Mouse (Mus musculus): ENCODE results near the gene Fam193a. TPM values are rescaled to one million over a fixed set of nuclear protein-coding genes. Genes with fewer than 3 reads are reported as not detected.
A peak's percentile ranks its signal among the peaks of the same experiment; 100 is the strongest.

Fam193a gene
- total RNA-seq, 2 experiments from 2014 or later, result 38.2 to 39.3 TPM

GRCm38 (mm10) chr5:34439768-34440167 is 70.0 kb downstream of the Fam193a start:
- DNase-seq, result no peak
- intact Hi-C loops (cut with DNase I), result loop anchor here (10.0 kb wide), 1 partner anchor 205 kb away; no protein-coding TSS in a partner anchor

DNA sequence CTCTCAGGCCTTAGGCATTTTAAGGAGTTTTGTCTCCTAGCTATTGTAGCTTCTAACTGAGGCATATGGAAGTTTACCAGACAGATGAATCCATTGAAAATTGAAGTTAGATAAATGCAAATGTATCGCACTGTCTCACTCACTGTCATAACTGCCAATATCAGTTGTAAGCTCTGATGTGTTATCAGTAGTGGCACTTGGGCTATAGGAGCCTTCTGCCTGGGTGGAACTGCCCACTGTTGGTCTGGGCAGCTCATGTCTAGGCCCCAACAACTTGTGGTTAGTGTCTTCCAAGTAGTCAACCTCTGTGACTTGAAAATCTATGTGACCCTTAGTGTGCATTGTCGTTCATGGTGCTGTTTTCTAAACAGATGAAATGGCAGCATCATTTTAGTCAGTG is 72.1 kb downstream of the Fam193a start:
- no peak for DNase-seq
- intact Hi-C loops (cut with DNase I), result no loop called here

GRCm38 (mm10) chr5:34446207-34446606 is 76.5 kb downstream of the Fam193a start:
- intact Hi-C loops (cut with DNase I), result no loop called here

GRCm38 (mm10) chr5:34458994-34459393 is 89.3 kb downstream of the Fam193a start:
- DNase-seq, result no peak

More at GRCm38 (mm10) chr5:34446207-34446606, 76.5 kb downstream of the Fam193a start:
- peak; percentile 8 to 22 for DNase-seq

DNA sequence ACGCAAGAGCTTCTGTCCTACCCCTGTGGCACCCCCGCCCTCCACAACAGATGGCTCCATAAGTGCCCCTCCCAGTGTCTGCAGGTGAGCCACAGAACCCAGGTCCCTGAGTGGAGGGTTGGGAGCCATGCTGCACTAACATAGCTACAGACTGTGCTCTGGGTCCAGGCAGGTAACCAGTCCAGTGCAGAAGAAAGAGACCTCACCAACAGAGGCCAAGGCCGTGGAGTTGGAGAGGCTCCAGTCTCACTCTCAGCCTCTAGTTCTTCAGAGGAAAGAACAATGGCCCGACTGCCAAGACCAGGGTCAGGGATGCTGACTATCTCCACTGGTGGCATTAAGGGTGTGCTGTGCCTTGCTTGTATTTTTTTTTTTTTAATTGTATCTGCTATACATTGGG is 91.6 kb downstream of the Fam193a start:
- intact Hi-C loops (cut with DNase I), result no loop called here
- no peak for DNase-seq

More at GRCm38 (mm10) chr5:34458994-34459393, 89.3 kb downstream of the Fam193a start:
- intact Hi-C loops (cut with DNase I), result no loop called here

GRCm38 (mm10) chr5:34461841-34462240 is 92.1 kb downstream of the Fam193a start:
- intact Hi-C loops (cut with DNase I), result no loop called here
- DNase-seq, result no peak

GRCm38 (mm10) chr5:34466079-34466478 is 96.3 kb downstream of the Fam193a start:
- intact Hi-C loops (cut with DNase I), result no loop called here
- DNase-seq, result no peak

DNA sequence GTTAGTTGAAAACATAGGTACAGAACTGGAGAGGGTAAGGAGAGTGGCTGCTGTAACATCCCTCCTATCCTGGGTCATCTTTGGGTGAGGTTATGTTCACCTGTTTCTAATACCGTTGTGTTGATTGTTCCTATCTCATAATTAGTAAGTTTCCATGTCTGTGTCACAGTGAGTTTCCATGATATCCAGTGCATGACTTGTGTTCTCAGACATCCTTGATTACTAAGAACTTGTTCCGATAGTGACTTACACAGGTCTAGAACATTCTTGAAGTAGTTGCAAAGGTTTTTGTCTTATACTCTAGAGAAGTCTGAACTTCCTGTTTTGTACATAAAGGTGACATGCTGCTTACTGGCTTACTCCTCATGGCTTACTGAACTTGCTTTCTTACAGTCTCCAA is 96.9 kb downstream of the Fam193a start:
- DNase-seq, result no peak
- intact Hi-C loops (cut with DNase I), result no loop called here

DNA sequence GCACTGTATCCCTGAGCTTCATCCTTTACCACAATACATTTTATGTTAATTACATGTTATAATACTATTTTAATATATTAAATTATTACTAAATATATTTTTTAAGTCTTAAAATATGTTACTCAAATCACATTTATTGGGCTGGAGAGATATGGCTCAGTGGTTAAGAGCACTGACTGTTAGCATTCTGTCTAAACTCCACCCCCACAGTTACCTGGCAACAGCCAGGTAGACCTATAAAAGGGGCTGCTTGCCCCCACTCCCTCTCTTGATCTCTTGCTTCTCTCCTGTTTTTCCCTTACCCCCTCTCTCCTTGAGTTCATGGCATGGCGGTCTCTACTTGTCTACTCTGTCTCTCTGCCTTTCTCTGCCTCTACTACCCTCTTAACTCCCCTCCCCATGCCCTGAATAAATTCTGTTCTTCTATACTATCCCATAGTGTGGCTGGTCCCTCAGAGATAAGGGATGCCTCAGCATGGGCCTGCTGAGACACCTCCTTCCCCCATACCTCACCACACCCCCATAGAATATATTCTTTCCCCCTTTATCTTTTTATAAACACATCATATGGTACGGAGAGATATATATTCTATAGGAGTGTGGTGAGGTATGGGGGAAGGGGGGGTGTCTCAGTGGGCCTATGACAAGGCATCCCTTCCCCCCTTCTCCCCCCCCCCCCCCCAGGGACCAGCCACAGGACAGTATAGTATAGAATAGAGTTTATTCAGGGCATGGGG is 98.5 kb downstream of the Fam193a start:
- no peak for DNase-seq
- intact Hi-C loops (cut with DNase I), result no loop called here

GRCm38 (mm10) chr5:34480926-34481325 is 111.2 kb downstream of the Fam193a start:
- intact Hi-C loops (cut with DNase I), result no loop called here
- no peak for DNase-seq

DNA sequence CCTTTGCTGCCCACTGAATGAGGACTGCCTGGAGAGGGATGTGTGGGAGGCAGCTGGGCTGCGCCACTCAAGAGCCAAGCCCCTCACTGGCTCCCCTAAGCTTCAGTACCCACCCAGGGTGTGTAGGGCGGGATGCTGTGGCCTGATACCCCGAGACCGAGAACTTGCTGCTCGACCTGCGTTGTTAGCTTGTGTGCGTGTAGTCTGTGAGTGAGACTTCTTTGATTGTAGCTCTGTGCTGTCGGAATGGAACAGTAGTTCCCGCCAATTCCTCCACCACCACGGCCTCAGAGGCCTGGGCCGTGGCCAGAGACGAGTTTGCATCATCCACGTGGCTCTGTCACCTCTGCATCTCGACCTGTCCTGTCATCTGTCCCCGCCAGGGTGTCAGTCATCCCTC is 116.0 kb downstream of the Fam193a start:
- intact Hi-C loops (cut with DNase I), result no loop called here
- no peak for DNase-seq

DNA sequence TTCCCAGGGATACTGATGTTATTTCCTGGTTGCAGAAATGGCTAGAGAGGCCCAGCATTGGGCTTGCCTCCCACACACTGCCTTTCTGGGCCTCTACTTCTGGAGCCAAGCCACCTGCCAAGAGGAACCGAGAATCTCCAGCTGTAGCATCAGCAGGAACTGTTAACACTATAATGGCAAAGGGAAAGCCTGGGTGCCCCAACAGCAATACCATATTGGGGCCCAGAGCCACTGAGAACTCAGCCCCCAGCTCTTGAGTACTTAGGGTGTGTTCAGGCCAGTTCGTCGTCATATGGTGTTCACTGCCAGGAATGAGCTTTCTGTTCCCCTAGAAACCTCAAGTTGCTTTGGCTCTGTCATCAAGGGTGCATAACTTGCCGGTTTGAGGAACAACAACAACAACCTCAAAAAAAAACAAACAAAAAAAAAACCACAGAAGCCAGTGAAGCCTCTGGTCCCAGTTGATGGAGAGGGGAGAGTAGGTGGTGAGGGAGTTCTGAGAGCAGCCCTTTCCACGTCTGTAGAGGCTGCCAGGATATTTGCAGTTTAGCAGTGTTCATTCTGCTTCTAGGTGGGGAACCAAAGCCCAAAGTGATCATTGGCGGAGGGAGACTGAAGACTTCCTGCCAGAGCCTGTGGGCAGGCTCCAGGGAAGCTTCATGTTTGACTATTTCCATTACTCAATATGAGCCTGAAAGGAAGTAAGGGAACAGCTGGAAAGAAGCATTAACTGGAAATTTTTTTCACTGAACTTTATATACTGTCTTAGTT is 117.8 kb downstream of the Fam193a start:
- peak; percentile 69 to 73 for DNase-seq
- intact Hi-C loops (cut with DNase I), result no loop called here

DNA sequence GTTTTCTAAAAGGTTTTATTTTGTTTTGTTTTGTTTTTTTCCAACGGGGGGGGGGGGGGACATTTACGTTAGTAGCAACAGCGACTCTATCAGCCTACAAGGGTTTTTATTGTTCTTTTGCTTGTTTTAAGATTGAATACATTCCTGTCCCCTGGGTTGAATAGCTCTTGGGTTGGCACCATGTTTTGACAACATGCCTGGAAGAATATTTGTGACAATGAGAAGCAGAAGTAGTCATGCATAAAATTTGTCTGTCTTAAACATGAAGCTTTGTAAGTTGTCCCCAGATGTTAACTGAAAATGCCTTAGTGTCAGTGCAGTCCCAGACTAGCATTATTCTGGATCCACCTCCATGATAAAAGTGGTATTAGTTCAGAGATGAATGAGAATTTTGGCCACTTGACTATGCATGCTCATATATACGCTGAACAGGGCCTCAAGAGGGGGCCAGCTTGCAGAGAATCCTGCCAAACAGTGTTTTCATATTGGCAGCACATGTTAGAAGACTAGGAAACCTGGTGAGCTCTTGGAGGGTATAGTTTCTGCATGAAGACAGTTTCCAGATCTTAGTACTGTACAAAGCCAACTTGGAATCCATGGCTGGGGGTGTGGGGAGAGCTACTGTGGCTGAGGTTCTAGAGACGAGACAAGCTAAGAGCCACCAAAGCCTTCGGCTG is 119.1 kb downstream of the Fam193a start:
- intact Hi-C loops (cut with DNase I), result no loop called here
- no peak for DNase-seq

- intact Hi-C loops (cut with DNase I), result no loop called here
- DNase-seq, result no peak
Observed at GRCm38 (mm10) chr5:34489418-34489787, 119.7 kb downstream of the Fam193a start.

DNA sequence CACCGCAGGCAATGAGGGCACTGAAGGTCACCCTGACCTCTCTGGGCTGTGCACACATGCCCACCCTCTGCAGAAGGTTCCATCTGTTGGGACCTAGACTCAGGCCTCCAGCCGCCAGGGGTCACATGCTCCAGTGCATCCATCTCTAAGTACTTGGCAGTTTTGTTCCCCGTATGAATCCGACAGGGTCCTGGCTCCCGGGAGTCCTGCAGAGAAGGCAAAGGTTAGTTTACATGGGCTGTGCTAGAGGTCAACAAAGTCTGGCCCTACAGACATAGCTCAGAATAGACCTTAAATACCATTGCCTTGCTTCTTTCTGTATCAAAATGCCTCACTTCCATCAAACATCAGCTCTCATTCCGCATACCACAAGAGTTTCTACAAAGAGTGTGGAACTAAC is 127.0 kb downstream of the Fam193a start:
- DNase-seq, result no peak
- intact Hi-C loops (cut with DNase I), result no loop called here

DNA sequence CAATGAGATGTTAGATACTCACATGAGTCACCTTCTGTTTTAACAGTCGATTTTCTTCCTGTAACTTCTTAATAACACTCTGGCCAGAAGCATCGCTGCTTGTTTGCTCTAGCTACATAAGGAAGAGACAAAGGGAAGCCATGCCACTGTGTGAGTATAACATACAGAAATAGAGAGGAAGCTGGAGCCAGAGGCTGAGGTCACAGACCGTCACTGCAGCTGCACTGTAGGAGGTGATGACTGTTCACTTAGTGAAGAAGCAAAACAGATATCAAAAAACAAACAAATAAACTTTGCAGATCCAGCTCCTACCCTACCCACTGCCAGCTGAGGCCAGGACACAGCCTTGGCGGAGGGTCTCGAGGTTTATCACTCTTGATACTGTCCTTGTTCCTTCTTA is 131.2 kb downstream of the Fam193a start:
- intact Hi-C loops (cut with DNase I), result no loop called here
- no peak for DNase-seq

DNA sequence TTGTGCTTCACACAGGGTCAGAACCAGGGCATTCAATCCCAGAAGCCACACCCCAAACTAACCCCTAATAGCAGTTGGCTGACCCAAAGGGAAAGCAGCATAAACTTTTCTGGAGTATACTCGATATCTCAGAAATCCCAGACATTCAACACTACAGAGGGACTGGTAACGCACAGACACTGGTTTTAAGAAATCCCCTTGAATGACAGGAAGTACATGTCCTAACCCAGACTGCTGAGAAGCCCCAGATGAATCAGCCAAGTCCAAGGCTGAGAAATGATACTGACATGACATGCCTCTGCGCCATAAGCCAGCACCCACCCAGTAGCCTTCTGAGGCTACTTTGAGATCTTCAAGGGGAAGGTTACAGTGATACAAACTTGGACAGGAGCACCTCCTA is 131.9 kb downstream of the Fam193a start:
- no peak for DNase-seq
- intact Hi-C loops (cut with DNase I), result no loop called here

DNA sequence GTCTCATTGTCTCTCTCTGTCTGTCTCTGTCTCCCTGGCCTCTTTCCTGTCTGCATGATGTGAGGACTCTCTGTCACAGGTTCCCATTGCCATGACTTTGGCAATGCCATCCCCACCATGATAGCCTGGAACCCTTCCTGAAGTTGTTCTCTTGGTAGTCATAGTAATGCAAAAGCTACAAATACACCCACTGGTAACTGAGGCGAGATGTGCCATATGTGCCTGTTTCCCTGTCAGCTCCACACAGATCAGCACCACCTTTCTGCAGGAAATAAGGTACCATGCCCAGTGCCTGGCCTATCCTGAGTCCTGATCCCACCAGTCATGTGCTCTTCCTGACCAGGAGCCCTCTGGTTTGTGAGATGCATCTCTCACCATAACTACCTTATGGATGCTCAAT is 132.7 kb downstream of the Fam193a start:
- intact Hi-C loops (cut with DNase I), result no loop called here
- no peak for DNase-seq

DNA sequence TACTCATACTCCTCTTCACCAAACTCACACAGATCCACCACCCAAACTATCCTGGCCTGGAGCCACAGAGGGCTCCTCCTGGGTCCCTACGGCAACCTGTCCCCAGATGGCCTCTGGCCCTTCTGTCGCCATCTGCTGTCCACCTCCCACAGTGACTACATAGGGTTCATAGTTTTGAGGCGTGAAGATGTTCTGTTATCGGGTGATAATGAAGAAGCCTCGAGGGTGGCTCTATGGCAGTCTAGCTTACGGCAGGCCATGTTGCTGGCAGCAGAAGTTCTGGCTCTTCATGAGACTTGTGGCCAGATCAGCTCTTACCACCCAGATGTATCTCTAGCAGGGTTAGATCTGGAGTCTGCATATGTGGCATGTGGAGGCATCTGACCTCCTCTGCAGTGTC is 133.1 kb downstream of the Fam193a start:
- no peak for DNase-seq
- intact Hi-C loops (cut with DNase I), result no loop called here

DNA sequence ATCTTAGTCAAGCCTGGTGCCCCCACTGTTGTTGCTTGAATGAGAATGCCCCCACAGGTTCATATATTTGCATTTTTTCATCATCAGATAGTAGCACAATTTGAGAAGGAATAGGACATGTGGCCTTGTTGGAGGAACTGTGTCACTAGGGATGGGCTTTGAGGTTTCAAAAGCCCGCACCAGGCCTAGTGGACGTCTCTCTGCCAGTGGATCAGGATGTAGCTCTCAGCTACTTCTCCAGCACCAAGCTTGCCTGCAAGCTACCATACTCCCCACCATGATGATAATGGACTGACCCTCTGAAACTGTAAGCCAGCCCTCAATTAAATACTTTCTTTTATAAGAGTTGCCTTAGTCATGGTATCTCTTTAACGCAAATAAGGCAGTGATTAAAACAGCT is 142.8 kb downstream of the Fam193a start:
- intact Hi-C loops (cut with DNase I), result no loop called here

DNA sequence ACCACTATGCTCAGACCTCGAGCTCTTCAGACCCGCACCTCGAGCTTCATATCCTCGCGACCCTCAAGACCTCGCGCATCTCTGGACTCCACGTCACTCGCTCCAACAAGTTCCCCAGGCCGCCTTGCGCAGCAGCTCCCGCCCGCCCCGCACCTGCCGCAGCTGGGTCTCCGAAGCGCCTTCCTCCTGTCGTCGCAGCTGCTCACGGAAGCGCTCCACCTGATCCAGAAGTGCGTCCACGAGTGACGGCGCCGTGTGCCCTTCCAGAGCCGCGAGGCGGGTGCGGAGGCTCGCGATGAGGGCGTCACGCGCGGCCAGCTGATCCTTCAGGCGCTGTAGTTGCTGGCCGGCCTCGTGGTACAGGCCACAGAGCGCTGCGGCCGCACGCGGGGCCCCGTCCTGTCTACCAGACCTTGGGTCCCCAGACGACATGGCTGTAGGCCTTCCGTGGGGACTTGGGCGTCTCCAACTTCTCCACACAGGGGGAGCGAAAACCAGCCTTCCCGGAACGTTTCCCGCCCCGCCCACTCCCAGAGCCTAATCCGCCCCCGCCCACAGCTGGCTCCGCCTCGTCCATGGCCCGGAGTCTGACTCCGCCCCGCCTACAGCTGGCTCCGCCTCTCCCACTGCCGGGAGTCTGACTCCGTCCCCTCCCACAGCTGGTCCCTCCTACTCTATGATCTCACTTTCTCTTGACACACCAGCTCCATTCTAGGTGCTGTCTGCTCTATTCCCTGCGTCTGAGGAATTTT is 143.9 kb downstream of the Fam193a start, which contains the start of gene Tnip2:
Gene Tnip2, minus strand, starts transcription at position 526 of the 752 bp plus-strand sequence.
- DNase-seq, result peak; percentile 98
- intact Hi-C loops (cut with DNase I), result no loop called here

More for the DNA sequence above, 142.8 kb downstream of the Fam193a start:
- DNase-seq, result no peak

Measured in heart, postnatal 10 days (tissue).